In genomic region chr9:70921781-70922565, GRCm38 (mm10) we compare ENCODE assay signal across 7 mouse cellular contexts. TPM values are rescaled to one million over a fixed set of nuclear protein-coding genes. Genes with fewer than 3 reads are reported as not detected.
A peak's percentile ranks its signal among the peaks of the same experiment; 100 is the strongest.
DNase-seq lines count a peak whose midpoint lies in the region; ATAC-seq and TF ChIP-seq lines count a peak whose summit lies in the region.

No protein-coding gene starts in this region.

- intact Hi-C loops in left cerebral cortex, postnatal 4 days (cut with DNase I) = no loop called here
- intact Hi-C loops in left cerebral cortex, postnatal 36 days (cut with DNase I) = no loop called here

- no peak overlapping the region for H3K27ac ChIP-seq in embryonic facial prominence, embryonic 15.5 days (replicated peaks)
- H3K27ac ChIP-seq in neural tube, embryonic 15.5 days (replicated peaks) = peak overlapping the region; percentile 19

- H3K4me3 ChIP-seq in embryonic facial prominence, embryonic 15.5 days (replicated peaks) = no peak overlapping the region
- no peak overlapping the region for H3K4me3 ChIP-seq in neural tube, embryonic 15.5 days (replicated peaks)

- TF ChIP-seq POLR2A in brain, embryonic 14.5 days (IDR thresholded peaks at IDR 0.05; ENCODE audit: borderline replicate concordance, extremely low read depth, insufficient read depth, insufficient read length, poor library complexity, severe bottlenecking) = no peak

- 51% methylated on average over 7 of the region's 7 CpGs for WGBS in embryonic facial prominence, embryonic 15.5 days
- 58% methylated on average over 7 of the region's 7 CpGs for WGBS in neural tube, embryonic 15.5 days

- H3K27me3 ChIP-seq in embryonic facial prominence, embryonic 15.5 days = no peaks in the 10 kb centered on the region
- no peaks in the 10 kb centered on the region for H3K27me3 ChIP-seq in neural tube, embryonic 15.5 days (replicated peaks)

- H3K4me1 ChIP-seq in embryonic facial prominence, embryonic 15.5 days = peaks cover 12% of the 10 kb centered on the region
- H3K4me1 ChIP-seq in neural tube, embryonic 15.5 days = peaks cover 16% of the 10 kb centered on the region

- no peaks in the 10 kb centered on the region for H3K9me3 ChIP-seq in embryonic facial prominence, embryonic 15.5 days (replicated peaks)
- no peaks in the 10 kb centered on the region for H3K9me3 ChIP-seq in neural tube, embryonic 15.5 days (replicated peaks)

- H3K9ac ChIP-seq in embryonic facial prominence, embryonic 15.5 days = no peak overlapping the region
- H3K9ac ChIP-seq in neural tube, embryonic 15.5 days (replicated peaks) = no peak overlapping the region

- H3K4me2 ChIP-seq in embryonic facial prominence, embryonic 15.5 days (replicated peaks) = no peak overlapping the region
- H3K4me2 ChIP-seq in neural tube, embryonic 15.5 days = no peak overlapping the region

- ATAC-seq in embryonic facial prominence, embryonic 15.5 days (ENCODE audit: insufficient number of reproducible peaks, low FRiP score, low TSS enrichment, low read depth) = 0 out of 2 replicates have a peak, but pooled peaks have one; percentile 24
- ATAC-seq in neural tube, embryonic 15.5 days (ENCODE audit: low FRiP score) = peak; percentile 68

- no peak for TF ChIP-seq CTCF in brain, embryonic 14.5 days (IDR thresholded peaks at IDR 0.05; ENCODE audit: borderline replicate concordance, extremely low read depth, insufficient read depth, insufficient read length)

- DNase-seq in left cerebral cortex, postnatal 4 days = peak; percentile 94
- DNase-seq in left cerebral cortex, postnatal 36 days (ENCODE audit: low spot score in 2 of 2) = no peak
- DNase-seq in brain, embryonic 14.5 days (ENCODE audit: low read depth) = peak; percentile 85
- peak; percentile 54 to 68 for DNase-seq in kidney, postnatal 4 days
- DNase-seq in layer of hippocampus, adult 9-10 months (ENCODE audit: low spot score) = no peak

- no peaks in the 10 kb centered on the region for H3K36me3 ChIP-seq in embryonic facial prominence, embryonic 15.5 days
- H3K36me3 ChIP-seq in neural tube, embryonic 15.5 days = no peaks in the 10 kb centered on the region

RNA-seq across cellular contexts. Expression of gene Lipc, which starts 30.1 kb away (rescaled TPM):
- total RNA-seq in left cerebral cortex, postnatal 4 days (2021) = not detected
- total RNA-seq in left cerebral cortex, postnatal 36 days (2021) = under 1 TPM; 0.25 to 0.29 TPM
- polyA plus RNA-seq in brain, embryonic 14.5 days (2012; rRNA removed) = 0.09 and 0.16 TPM in 2 replicates
- polyA plus RNA-seq in embryonic facial prominence, embryonic 15.5 days (2015; fragmentation: Nextera tagmentation; extraction: Ambion mirVana) = 0.53 and 1.1 TPM in 2 replicates
- polyA plus RNA-seq in neural tube, embryonic 15.5 days (2015; fragmentation: Nextera tagmentation; extraction: Ambion mirVana) = 0.35 TPM in 1 of 2 replicates, not detected in the other

Comparison
In these comparisons a context has a peak if more than half of its experiments do, and no peak if none do; other contexts are left out.
1. DNase-seq: peak in left cerebral cortex, postnatal 4 days (single experiment), brain, embryonic 14.5 days (single experiment) and kidney, postnatal 4 days (2 of 2); none in left cerebral cortex, postnatal 36 days (0 of 2) and layer of hippocampus, adult 9-10 months (single experiment).